Mouse (Mus musculus) gastrocnemius, postnatal 4 days (tissue): ENCODE results near the gene Ptpn11. TPM values are rescaled to one million over a fixed set of nuclear protein-coding genes. Genes with fewer than 3 reads are reported as not detected.

Experiments used
- DNase-seq, 2 experiments: peaks; one replicate each; pipeline ENCODE4 v3.0.0; 2021 to 2022; ENCODE audit warnings: low spot score in 2 of 2, mixed read lengths in 2 of 2
- total RNA-seq, 2 experiments: library from RNA; stranded (reverse); gene quantifications; 2 replicates each; pipeline ENCODE4 v1.2.3; 2021

Gene Ptpn11
- total RNA-seq, 2 experiments from 2014 or later = 82.3 to 85.0 TPM

GRCm38 (mm10) chr5:121184945-121185551 lies 6.1 kb downstream of the Ptpn11 start:
- no peak for DNase-seq

GRCm38 (mm10) chr5:121184375-121184774 lies 6.8 kb downstream of the Ptpn11 start:
- DNase-seq = no peak

GRCm38 (mm10) chr5:121183269-121183668 lies 7.9 kb downstream of the Ptpn11 start:
- no peak for DNase-seq

GRCm38 (mm10) chr5:121179077-121179857 lies 11.9 kb downstream of the Ptpn11 start:
- DNase-seq = no peak

- no peak for DNase-seq
Measured at GRCm38 (mm10) chr5:121172835-121173234, 18.4 kb downstream of the Ptpn11 start.

GRCm38 (mm10) chr5:121169588-121169987 lies 21.6 kb downstream of the Ptpn11 start:
- DNase-seq = no peak

GRCm38 (mm10) chr5:121166884-121167283 lies 24.3 kb downstream of the Ptpn11 start:
- no peak for DNase-seq

GRCm38 (mm10) chr5:121162923-121163322 lies 28.3 kb downstream of the Ptpn11 start:
- no peak for DNase-seq

GRCm38 (mm10) chr5:121162285-121162684 lies 28.9 kb downstream of the Ptpn11 start:
- DNase-seq = peak in 1 of 2 experiments; percentile 24

GRCm38 (mm10) chr5:121158966-121159365 lies 32.2 kb downstream of the Ptpn11 start:
- DNase-seq = no peak

- DNase-seq = no peak
Measured at GRCm38 (mm10) chr5:121157489-121157888, 33.7 kb downstream of the Ptpn11 start.

GRCm38 (mm10) chr5:121157017-121157416 lies 34.2 kb downstream of the Ptpn11 start:
- no peak for DNase-seq

- no peak for DNase-seq
Measured at GRCm38 (mm10) chr5:121156121-121156520, 35.1 kb downstream of the Ptpn11 start.

GRCm38 (mm10) chr5:121150684-121151083 lies 40.5 kb downstream of the Ptpn11 start:
- no peak for DNase-seq

- no peak for DNase-seq
Measured at GRCm38 (mm10) chr5:121149246-121149645, 42.0 kb downstream of the Ptpn11 start.

GRCm38 (mm10) chr5:121146275-121146674 lies 44.9 kb downstream of the Ptpn11 start:
- peak in 1 of 2 experiments; percentile 18 for DNase-seq

- no peak for DNase-seq
Measured at GRCm38 (mm10) chr5:121145609-121146008, 45.6 kb downstream of the Ptpn11 start.

GRCm38 (mm10) chr5:121144441-121145238 lies 46.6 kb downstream of the Ptpn11 start:
- DNase-seq = no peak

- no peak for DNase-seq
Measured at GRCm38 (mm10) chr5:121142431-121143119, 48.6 kb downstream of the Ptpn11 start.

GRCm38 (mm10) chr5:121140276-121140675 lies 50.9 kb downstream of the Ptpn11 start:
- DNase-seq = no peak

- DNase-seq = no peak
Measured at GRCm38 (mm10) chr5:121137125-121137524, 54.1 kb downstream of the Ptpn11 start.
